Mouse (Mus musculus): Measurements from ENCODE around the gene Gna11. TPM values are rescaled to one million over a fixed set of nuclear protein-coding genes. Genes with fewer than 3 reads are reported as not detected.

The Gna11 gene
- 20.3 and 24.6 TPM in 2 replicates for polyA plus RNA-seq (2015; fragmentation: Nextera tagmentation; extraction: Ambion mirVana)

GRCm38 (mm10) chr10:81545161-81545747 lies at the start of gene Gna11:
Gene Gna11, minus strand, starts transcription at chr10:81545190.
- 1% methylated on average over 56 of the region's 59 CpGs for whole genome bisulfite sequencing (ENCODE audit: insufficient replicate concordance)
- peak within 1 kb of the TSS; percentile 94 for H3K27ac ChIP-seq (replicated peaks)
- peak within 1 kb of the TSS; percentile 88 for H3K9ac ChIP-seq
- 0 out of 2 replicates have a peak, but pooled peaks cover 4% of the 10 kb centered on the region for H3K36me3 ChIP-seq (replicated peaks)
- ATAC-seq (ENCODE audit: insufficient read depth), result peak; percentile 87
- no peaks in the 10 kb centered on the region for H3K9me3 ChIP-seq (replicated peaks)
- no peaks in the 10 kb centered on the region for H3K27me3 ChIP-seq
- peak within 1 kb of the TSS; percentile 84 for H3K4me3 ChIP-seq (replicated peaks)
- H3K4me2 ChIP-seq, result peak within 1 kb of the TSS; percentile 95
- peaks cover 71% of the 10 kb centered on the region for H3K4me1 ChIP-seq (replicated peaks)

GRCm38 (mm10) chr10:81593935-81594334 lies 48.9 kb upstream of the Gna11 start:
- Histone ChIP-seq H3K4me1 (replicated peaks) (peaks cover 32% of the 10 kb centered on the region), H3K4me3 (replicated peaks) (no peak overlapping the region), H3K27ac (replicated peaks) (no peak overlapping the region), H3K9ac (no peak overlapping the region), H3K27me3 (peaks cover 70% of the 10 kb centered on the region), H3K9me3 (replicated peaks) (no peaks in the 10 kb centered on the region), H3K4me2 (no peak overlapping the region), H3K36me3 (replicated peaks) (no peaks in the 10 kb centered on the region)
- ATAC-seq (ENCODE audit: insufficient read depth), result no peak
- WGBS (ENCODE audit: insufficient replicate concordance), result 66% methylated on average over 18 of the region's 18 CpGs

- no peak for ATAC-seq (ENCODE audit: insufficient read depth)
- H3K27me3 ChIP-seq, result peaks cover 69% of the 10 kb centered on the region
- 59% methylated on average over 4 of the region's 4 CpGs for WGBS (ENCODE audit: insufficient replicate concordance)
- H3K36me3 ChIP-seq (replicated peaks), result no peaks in the 10 kb centered on the region
- H3K4me1 ChIP-seq (replicated peaks), result peaks cover 25% of the 10 kb centered on the region
- no peak overlapping the region for H3K9ac ChIP-seq
- H3K9me3 ChIP-seq (replicated peaks), result no peaks in the 10 kb centered on the region
- no peak overlapping the region for H3K4me3 ChIP-seq (replicated peaks)
- H3K27ac ChIP-seq (replicated peaks), result no peak overlapping the region
- H3K4me2 ChIP-seq, result no peak overlapping the region
These were observed 48.2 kb upstream of the Gna11 start for GRCm38 (mm10) chr10:81593223-81593622.

GRCm38 (mm10) chr10:81592631-81593030 lies 47.6 kb upstream of the Gna11 start:
- no peak overlapping the region for H3K27ac ChIP-seq (replicated peaks)
- 57% methylated on average over 7 of the region's 7 CpGs for WGBS (ENCODE audit: insufficient replicate concordance)
- peaks cover 63% of the 10 kb centered on the region for H3K27me3 ChIP-seq
- H3K36me3 ChIP-seq (replicated peaks), result no peaks in the 10 kb centered on the region
- no peak overlapping the region for H3K4me2 ChIP-seq
- no peak overlapping the region for H3K4me3 ChIP-seq (replicated peaks)
- H3K4me1 ChIP-seq (replicated peaks), result peaks cover 20% of the 10 kb centered on the region
- H3K9me3 ChIP-seq (replicated peaks), result no peaks in the 10 kb centered on the region
- no peak overlapping the region for H3K9ac ChIP-seq
- ATAC-seq (ENCODE audit: insufficient read depth), result no peak

GRCm38 (mm10) chr10:81591846-81592245 lies 46.9 kb upstream of the Gna11 start:
- Histone ChIP-seq H3K4me3 (replicated peaks) (no peak overlapping the region), H3K4me1 (replicated peaks) (peaks cover 12% of the 10 kb centered on the region), H3K9me3 (replicated peaks) (no peaks in the 10 kb centered on the region), H3K27me3 (peaks cover 55% of the 10 kb centered on the region), H3K27ac (replicated peaks) (no peak overlapping the region), H3K36me3 (replicated peaks) (no peaks in the 10 kb centered on the region), H3K9ac (no peak overlapping the region), H3K4me2 (no peak overlapping the region)
- WGBS (ENCODE audit: insufficient replicate concordance), result 50% methylated on average over 9 of the region's 9 CpGs
- ATAC-seq (ENCODE audit: insufficient read depth), result no peak

GRCm38 (mm10) chr10:81588739-81589138 lies 43.7 kb upstream of the Gna11 start:
- no peak overlapping the region for H3K9ac ChIP-seq
- no peak overlapping the region for H3K27ac ChIP-seq (replicated peaks)
- H3K4me2 ChIP-seq, result no peak overlapping the region
- no peaks in the 10 kb centered on the region for H3K36me3 ChIP-seq (replicated peaks)
- H3K4me3 ChIP-seq (replicated peaks), result no peak overlapping the region
- 45% methylated on average over 7 of the region's 7 CpGs for WGBS (ENCODE audit: insufficient replicate concordance)
- no peak for ATAC-seq (ENCODE audit: insufficient read depth)
- no peaks in the 10 kb centered on the region for H3K4me1 ChIP-seq (replicated peaks)
- H3K27me3 ChIP-seq, result peaks cover 24% of the 10 kb centered on the region
- no peaks in the 10 kb centered on the region for H3K9me3 ChIP-seq (replicated peaks)

GRCm38 (mm10) chr10:81583347-81583746 lies 38.4 kb upstream of the Gna11 start:
- WGBS (ENCODE audit: insufficient replicate concordance), result 50% methylated on average over 6 of the region's 6 CpGs

GRCm38 (mm10) chr10:81580441-81581070 lies 35.6 kb upstream of the Gna11 start:
- WGBS (ENCODE audit: insufficient replicate concordance), result 21% methylated on average over 25 of the region's 25 CpGs
- no peaks in the 10 kb centered on the region for H3K36me3 ChIP-seq (replicated peaks)
- H3K27me3 ChIP-seq, result peaks cover 64% of the 10 kb centered on the region
- H3K27ac ChIP-seq (replicated peaks), result no peak overlapping the region
- H3K4me2 ChIP-seq, result 0 out of 2 replicates have a peak overlapping the region, but pooled peaks have one; percentile 10
- no peaks in the 10 kb centered on the region for H3K9me3 ChIP-seq (replicated peaks)
- ATAC-seq (ENCODE audit: insufficient read depth), result 0 out of 2 replicates have a peak, but pooled peaks have one; percentile 9
- H3K4me1 ChIP-seq (replicated peaks), result peaks cover 8% of the 10 kb centered on the region
- no peak overlapping the region for H3K4me3 ChIP-seq (replicated peaks)
- no peak overlapping the region for H3K9ac ChIP-seq

More at GRCm38 (mm10) chr10:81583347-81583746, 38.4 kb upstream of the Gna11 start:
- H3K4me2 ChIP-seq, result no peak overlapping the region
- H3K27me3 ChIP-seq, result peaks cover 39% of the 10 kb centered on the region
- H3K9me3 ChIP-seq (replicated peaks), result no peaks in the 10 kb centered on the region
- no peaks in the 10 kb centered on the region for H3K4me1 ChIP-seq (replicated peaks)
- no peak for ATAC-seq (ENCODE audit: insufficient read depth)
- H3K36me3 ChIP-seq (replicated peaks), result no peaks in the 10 kb centered on the region
- no peak overlapping the region for H3K4me3 ChIP-seq (replicated peaks)
- H3K27ac ChIP-seq (replicated peaks), result no peak overlapping the region
- H3K9ac ChIP-seq, result no peak overlapping the region

GRCm38 (mm10) chr10:81579967-81580366 lies 35.0 kb upstream of the Gna11 start:
- peaks cover 70% of the 10 kb centered on the region for H3K27me3 ChIP-seq
- no peak overlapping the region for H3K4me2 ChIP-seq
- H3K4me3 ChIP-seq (replicated peaks), result no peak overlapping the region
- H3K9ac ChIP-seq, result no peak overlapping the region
- ATAC-seq (ENCODE audit: insufficient read depth), result no peak
- H3K27ac ChIP-seq (replicated peaks), result no peak overlapping the region
- WGBS (ENCODE audit: insufficient replicate concordance), result 37% methylated on average over 4 of the region's 4 CpGs
- H3K4me1 ChIP-seq (replicated peaks), result peaks cover 14% of the 10 kb centered on the region
- no peaks in the 10 kb centered on the region for H3K36me3 ChIP-seq (replicated peaks)
- H3K9me3 ChIP-seq (replicated peaks), result no peaks in the 10 kb centered on the region

GRCm38 (mm10) chr10:81575695-81576094 lies 30.7 kb upstream of the Gna11 start:
- 5% methylated on average over 6 of the region's 6 CpGs for WGBS (ENCODE audit: insufficient replicate concordance)
- no peaks in the 10 kb centered on the region for H3K9me3 ChIP-seq (replicated peaks)
- no peaks in the 10 kb centered on the region for H3K36me3 ChIP-seq (replicated peaks)
- peaks cover 57% of the 10 kb centered on the region for H3K4me1 ChIP-seq (replicated peaks)
- peak overlapping the region; percentile 78 for H3K4me2 ChIP-seq
- H3K27me3 ChIP-seq, result peaks cover 83% of the 10 kb centered on the region
- H3K4me3 ChIP-seq (replicated peaks), result peak overlapping the region; percentile 56
- peak overlapping the region; percentile 39; the same call in 1 of the 2 replicates for H3K9ac ChIP-seq
- no peak for ATAC-seq (ENCODE audit: insufficient read depth)
- H3K27ac ChIP-seq (replicated peaks), result no peak overlapping the region

- ATAC-seq (ENCODE audit: insufficient read depth), result no peak
- Histone ChIP-seq H3K9ac (peak overlapping the region; percentile 39; the same call in 1 of the 2 replicates), H3K27ac (replicated peaks) (no peak overlapping the region), H3K36me3 (replicated peaks) (no peaks in the 10 kb centered on the region), H3K9me3 (replicated peaks) (no peaks in the 10 kb centered on the region), H3K4me1 (replicated peaks) (peaks cover 62% of the 10 kb centered on the region), H3K4me2 (peak overlapping the region; percentile 78), H3K27me3 (peaks cover 79% of the 10 kb centered on the region), H3K4me3 (replicated peaks) (peak overlapping the region; percentile 56)
- WGBS (ENCODE audit: insufficient replicate concordance), result under 1% methylated on average over 30 of the region's 30 CpGs
These were observed 30.2 kb upstream of the Gna11 start for GRCm38 (mm10) chr10:81575208-81575631.
